Mouse (Mus musculus) gastrocnemius, adult 18-20 months (tissue): ENCODE results near the gene Pias1. TPM values are rescaled to one million over a fixed set of nuclear protein-coding genes. Genes with fewer than 3 reads are reported as not detected.

Experiments used
- DNase-seq: peaks from one replicate; pipeline ENCODE4 v3.0.0; 2021; ENCODE audit warnings: low spot score
- total RNA-seq, 2 experiments: library from RNA; stranded (reverse); gene quantifications; 2 replicates each; pipeline ENCODE4 v1.2.3; 2021

Gene Pias1
- total RNA-seq, 2 experiments from 2014 or later, result 19.6 to 21.3 TPM

DNA sequence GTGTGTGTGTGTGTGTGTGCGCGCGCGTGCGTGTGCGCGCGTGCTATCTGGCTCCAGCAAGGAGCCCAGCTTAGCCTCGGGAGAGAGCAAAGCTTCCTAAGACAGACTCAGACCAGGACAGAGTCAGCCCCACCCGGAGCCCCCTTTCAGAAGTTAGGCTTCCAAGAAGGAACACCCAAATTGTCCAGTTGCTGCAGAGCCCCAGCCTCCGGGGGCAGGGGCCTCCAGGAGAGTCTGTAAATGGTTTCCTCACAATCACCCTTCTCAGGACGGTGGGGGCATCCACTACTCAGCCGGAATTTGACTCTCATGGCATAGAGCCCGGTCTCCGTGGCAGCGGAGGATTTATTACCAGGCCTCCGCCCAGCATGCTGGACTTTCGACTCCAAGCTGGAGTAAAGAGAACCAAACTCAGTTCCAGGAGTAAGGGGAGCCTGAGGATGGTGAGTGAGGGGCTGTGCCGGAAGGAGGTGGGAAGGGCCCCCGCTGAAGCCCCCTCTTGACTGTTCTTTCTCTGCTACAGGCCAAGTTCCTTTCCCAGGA lies 129.9 kb downstream of the Pias1 start, which contains the start of gene Calml4:
Calml4 (plus strand) TSS at position 362 of the 543 bp plus-strand sequence.
- peak; percentile 91 for DNase-seq

DNA sequence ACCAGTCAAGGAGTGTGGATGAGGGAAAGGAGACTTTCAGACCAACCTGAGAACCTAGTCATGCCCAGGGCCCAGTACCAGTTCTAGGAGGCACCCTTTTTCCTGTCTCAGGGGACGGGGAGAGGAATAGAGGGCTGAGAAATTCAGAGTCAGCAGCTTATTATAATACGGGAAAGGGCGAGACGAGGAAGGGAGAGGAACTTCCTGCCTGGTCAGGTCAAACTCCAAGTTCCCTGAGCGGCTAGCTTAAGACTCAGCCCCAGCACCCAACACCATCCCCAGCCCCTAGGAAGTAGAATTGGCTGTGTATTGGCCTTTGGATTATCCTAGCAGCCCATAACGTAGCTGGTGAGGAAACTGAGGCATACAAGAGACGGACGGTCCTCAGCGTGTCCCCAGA lies 130.5 kb downstream of the Pias1 start:
- DNase-seq, result no peak

- no peak for DNase-seq
These were observed 133.2 kb downstream of the Pias1 start for GRCm38 (mm10) chr9:62854483-62854882.

GRCm38 (mm10) chr9:62851571-62851970 lies 136.2 kb downstream of the Pias1 start:
- DNase-seq, result no peak

DNA sequence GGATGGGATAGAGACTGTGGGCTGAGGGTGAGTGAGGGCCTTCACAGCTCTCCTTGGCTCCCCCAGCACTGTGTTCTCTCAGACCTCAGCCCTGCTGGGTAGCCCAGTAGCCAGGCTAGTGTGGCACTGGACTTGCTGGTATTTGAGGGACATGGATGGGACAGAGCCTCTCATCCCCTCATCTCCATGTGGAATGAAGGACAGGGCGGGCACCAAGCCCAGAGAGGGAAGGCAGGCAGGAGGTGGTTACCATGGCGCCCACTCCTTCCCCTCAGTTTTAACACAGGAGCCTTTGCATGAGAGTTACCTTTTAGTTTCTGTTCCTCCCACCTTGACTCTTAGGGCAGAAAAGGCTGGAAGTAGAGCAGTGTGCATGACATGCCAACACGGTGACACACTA lies 139.1 kb downstream of the Pias1 start:
- no peak for DNase-seq

- peak; percentile 92 for DNase-seq
These were observed 140.0 kb downstream of the Pias1 start for GRCm38 (mm10) chr9:62847694-62848093.

DNA sequence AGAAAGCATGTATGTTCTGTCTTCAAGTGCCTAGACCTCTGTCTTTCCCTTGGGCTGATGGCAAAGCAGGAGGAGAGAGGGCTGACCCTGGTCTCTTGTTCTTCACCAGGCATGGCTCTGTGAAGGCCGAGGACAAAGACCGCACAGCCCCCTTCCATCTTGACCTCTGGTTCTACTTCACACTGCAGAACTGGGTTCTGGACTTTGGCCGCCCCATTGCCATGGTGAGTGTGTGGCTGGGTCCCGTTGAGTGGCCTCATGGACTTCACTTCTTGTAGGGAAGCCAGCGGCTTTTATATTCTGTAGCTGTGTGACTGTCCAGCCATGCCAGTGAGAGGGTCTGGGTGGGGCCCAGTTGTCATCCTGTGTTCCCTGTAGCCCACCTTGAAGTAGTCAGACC lies 143.3 kb downstream of the Pias1 start:
- DNase-seq, result no peak

GRCm38 (mm10) chr9:62843356-62844024 lies 144.2 kb downstream of the Pias1 start:
- no peak for DNase-seq

GRCm38 (mm10) chr9:62839172-62839770 lies 148.5 kb downstream of the Pias1 start:
- DNase-seq, result no peak

DNA sequence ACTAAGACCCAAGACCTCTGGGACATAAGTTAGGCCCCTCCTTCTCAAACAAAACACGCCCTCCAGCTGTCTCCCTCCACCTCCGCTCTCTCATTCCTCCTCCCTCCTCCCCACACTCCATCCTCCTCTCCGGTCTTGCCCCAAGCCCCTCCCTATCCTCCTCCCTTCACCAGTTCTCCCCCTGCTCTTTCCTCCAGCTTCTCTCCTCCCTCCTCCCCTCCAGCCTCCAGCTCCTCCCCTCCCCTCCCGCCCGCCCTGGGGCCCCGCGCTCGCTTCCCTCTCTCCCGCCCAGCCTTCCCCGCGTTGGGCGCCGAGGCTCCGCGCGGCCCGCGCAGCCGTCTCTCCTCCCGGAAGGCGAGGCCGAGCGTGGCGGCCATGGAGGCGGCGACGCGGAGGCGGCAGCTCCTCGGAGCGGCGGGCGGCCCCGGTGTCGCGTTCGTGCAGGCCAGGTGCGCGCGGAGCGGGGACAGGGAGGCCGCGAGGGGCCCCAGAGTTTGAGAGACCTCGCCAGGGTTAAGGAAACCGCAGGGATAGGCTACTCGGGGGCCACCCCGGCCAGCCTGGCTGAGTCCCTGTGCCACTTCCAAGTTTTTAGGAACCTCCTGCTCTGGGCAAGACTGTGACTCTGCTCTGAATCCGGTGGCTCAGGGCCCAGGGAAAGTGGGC lies 149.1 kb downstream of the Pias1 start, which contains the start of gene Cln6:
Cln6 (plus strand) TSS at position 280 of the 666 bp plus-strand sequence.
- peak; percentile 82 for DNase-seq

- DNase-seq, result no peak
These were observed 149.6 kb downstream of the Pias1 start for GRCm38 (mm10) chr9:62838146-62838505.

- no peak for DNase-seq
These were observed 150.1 kb downstream of the Pias1 start for GRCm38 (mm10) chr9:62837611-62838010.

- no peak for DNase-seq
These were observed 151.8 kb downstream of the Pias1 start for GRCm38 (mm10) chr9:62835705-62836446.

- no peak for DNase-seq
These were observed 152.8 kb downstream of the Pias1 start for GRCm38 (mm10) chr9:62834906-62835305.

DNA sequence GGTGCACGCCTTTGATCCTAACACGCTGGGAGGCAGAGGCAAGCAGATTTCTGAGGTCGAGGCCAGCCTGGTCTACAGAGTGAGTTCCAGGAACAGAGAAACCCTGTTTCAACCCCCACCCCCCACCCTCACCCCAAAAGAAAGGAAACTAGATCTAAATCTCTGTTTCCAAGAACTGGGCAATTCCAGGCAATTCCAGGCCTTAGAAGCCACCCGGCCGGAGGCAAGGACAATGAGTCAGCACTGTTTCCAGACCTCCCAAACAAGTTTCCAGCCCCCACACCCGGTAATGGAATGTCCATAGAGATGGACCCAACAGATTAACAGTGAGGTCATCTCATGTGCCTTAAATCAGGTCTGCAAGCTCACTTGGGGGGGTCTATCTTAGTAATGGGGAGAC lies 157.8 kb downstream of the Pias1 start:
- DNase-seq, result no peak

DNA sequence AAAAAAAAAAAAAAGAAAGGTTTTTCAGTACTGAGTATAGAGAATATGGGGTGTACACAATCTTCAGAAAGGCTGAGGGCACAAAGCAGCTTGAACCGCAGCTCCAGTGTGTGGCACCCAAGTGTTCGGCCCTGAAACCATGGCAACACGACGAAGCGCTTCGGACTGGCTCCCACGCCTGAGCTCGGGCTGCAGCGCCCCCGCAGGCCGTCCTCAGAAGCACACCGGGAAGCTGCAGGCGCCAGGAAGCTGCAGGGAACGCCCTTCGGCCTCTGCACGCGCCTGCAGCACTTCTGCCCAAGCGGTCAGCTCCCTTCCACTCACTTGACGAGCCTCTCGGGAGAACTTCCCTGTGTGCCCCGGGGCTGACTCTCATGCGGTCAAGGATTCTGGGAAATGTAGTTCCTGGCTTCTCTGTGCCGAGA lies 159.1 kb downstream of the Pias1 start:
- DNase-seq, result peak; percentile 97

Other genes with a start within 250 kb of the Pias1 start
- 10 to 100 TPM; 11.4 to 12.5 TPM for gene Fem1b, start 176.0 kb downstream of the Pias1 start, total RNA-seq
- 10 to 100 TPM; 18.9 to 20.1 TPM for gene Cln6, start 149.1 kb downstream of the Pias1 start, total RNA-seq
- gene Calml4, start 129.8 kb downstream of the Pias1 start, total RNA-seq, result 1 to 10 TPM; 1.2 to 1.3 TPM
- gene Skor1, start 161.0 kb upstream of the Pias1 start, total RNA-seq, result under 1 TPM; 0.05 to 0.11 TPM